Mouse (Mus musculus) retina, postnatal 7 days (tissue): Measurements from ENCODE around the gene Cops4.

ENCODE experiments used
- DNase-seq: peaks from one replicate; pipeline ENCODE4 v3.0.0-alpha.2; 2012; ENCODE audit warnings: low read depth, low spot score

Gene Cops4

GRCm38 (mm10) chr5:100536638-100537037 lies 18.5 kb downstream of the Cops4 start:
- DNase-seq: no peak

- no peak for DNase-seq
These were observed 28.4 kb downstream of the Cops4 start for GRCm38 (mm10) chr5:100546294-100547080.

GRCm38 (mm10) chr5:100548236-100548635 lies 30.1 kb downstream of the Cops4 start:
- DNase-seq: no peak

GRCm38 (mm10) chr5:100549311-100549710 lies 31.2 kb downstream of the Cops4 start:
- no peak for DNase-seq

DNA sequence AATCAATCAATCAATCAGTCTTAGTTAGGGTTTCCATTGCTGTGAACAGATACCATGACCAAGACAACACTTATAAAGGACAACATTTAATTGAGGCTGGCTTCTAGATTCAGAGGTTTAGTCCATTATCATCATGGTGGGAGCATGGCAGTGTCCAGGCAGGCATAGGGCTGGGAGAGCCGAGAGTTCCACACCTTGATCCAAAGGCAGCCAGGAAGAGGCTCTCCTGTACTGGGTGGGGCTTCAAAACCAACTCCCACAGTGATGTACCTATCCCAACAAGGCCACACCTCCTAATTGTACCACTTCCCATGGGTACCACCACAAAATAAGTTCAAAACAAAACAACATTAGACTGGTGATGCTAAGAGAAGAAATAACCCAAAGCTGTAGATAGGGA lies 32.0 kb downstream of the Cops4 start:
- no peak for DNase-seq

DNA sequence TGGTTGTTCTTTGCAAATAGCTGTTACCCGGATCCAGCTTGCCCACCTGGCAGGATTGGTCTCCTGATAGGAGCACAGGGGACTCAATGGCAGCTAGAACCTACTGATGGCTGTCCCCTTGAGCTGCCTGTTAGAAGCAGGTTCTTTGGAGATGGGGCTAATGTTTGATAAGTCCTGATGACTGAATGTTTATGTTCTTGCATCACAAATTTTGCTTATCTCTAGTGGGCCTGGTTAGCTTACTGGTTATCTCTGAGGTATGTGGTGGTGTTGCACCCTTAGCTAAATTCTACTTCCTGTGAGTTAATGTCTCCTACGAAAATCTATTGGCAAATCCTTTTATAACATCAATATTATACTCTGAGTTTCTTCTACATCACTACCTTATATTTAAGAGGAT lies 33.8 kb downstream of the Cops4 start:
- no peak for DNase-seq

DNA sequence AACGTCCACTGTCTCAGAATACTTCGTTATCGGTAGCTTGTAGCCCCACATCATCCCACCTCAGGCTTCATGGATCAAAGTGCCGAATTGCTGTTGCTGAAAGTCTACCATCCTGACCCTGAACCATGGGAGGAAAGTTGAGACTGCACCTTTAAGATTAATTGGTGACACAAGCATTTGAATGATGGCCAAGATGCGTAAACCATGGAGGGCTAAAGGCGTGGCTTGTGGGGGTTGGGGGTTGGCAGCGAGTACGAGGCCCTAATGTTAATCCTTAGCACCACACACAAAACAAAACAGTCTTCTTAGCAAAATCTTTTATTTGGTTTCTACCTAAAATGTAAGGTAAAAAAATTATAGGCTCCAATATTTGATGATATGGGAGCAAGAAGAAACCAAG lies 35.3 kb downstream of the Cops4 start:
- no peak for DNase-seq

- no peak for DNase-seq
These were observed 38.9 kb downstream of the Cops4 start for GRCm38 (mm10) chr5:100557019-100557418.

DNA sequence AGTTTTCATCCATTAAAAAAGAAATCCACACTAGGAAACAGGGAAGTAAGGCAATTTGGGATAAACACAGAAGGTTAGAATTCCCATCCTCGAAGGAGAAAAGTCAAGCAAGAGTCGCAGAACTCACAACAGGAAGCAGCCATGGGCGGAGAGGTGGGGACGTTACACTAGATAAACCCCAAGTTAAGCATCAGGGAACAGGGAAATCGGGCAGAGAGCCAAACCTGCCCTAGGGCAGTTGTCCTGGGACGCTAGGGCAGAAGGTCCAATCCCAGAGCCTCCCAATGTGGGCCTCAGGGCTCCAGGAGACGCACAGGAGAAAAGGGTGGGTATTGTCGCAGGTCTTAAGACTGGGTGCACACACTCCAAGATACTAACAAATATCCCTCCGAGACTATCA lies 39.4 kb downstream of the Cops4 start:
- no peak for DNase-seq

DNA sequence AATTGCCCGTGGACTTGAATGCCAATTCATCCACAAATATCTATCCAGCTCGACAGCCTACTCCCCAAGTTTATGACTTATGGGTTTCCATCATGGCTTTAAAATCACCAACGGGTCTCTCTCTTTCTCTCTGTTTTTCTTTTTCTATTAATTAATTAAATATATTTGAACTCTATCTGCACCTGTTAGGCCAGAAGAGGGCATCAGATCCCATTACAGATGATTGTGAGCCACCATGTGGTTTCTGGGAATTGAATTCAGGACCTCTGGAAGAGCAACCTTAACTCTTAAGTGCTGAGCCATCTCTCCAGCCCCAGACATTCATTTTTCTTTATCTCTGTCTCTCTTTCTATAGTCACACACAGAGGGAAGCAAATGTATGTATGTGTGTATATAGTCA lies 40.7 kb downstream of the Cops4 start:
- DNase-seq: no peak

GRCm38 (mm10) chr5:100559357-100559756 lies 41.2 kb downstream of the Cops4 start:
- no peak for DNase-seq

- no peak for DNase-seq
These were observed 44.6 kb downstream of the Cops4 start for GRCm38 (mm10) chr5:100562702-100563101.

GRCm38 (mm10) chr5:100566798-100567197 lies 48.7 kb downstream of the Cops4 start:
- DNase-seq: no peak

- DNase-seq: no peak
These were observed 49.3 kb downstream of the Cops4 start for GRCm38 (mm10) chr5:100567258-100568032.

- no peak for DNase-seq
These were observed 50.1 kb downstream of the Cops4 start for GRCm38 (mm10) chr5:100568177-100568576.

- DNase-seq: no peak
These were observed 50.7 kb downstream of the Cops4 start for GRCm38 (mm10) chr5:100568802-100569201.

- no peak for DNase-seq
These were observed 51.3 kb downstream of the Cops4 start for GRCm38 (mm10) chr5:100569250-100569934.

GRCm38 (mm10) chr5:100569997-100570595 lies 52.0 kb downstream of the Cops4 start:
- DNase-seq: no peak

DNA sequence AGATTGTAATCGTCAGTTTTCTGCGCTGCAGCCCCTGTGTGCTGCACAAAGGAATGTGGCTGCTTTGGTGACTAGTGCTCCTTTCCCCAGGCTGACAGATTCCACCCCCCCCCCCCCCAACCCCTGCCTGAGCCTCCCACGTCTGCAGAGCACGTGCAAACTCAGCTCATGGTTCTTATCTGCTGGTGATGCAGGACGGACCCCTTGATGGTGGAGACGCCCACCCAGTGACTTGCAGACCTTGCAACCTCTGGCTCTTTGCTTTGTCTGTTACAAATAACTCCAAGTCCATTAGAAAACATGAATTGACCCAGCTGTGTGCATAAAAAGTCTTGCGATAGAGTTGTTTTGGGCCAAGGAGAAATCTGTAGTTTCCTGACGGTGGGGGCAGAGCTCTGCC lies 52.6 kb downstream of the Cops4 start:
- no peak for DNase-seq

DNA sequence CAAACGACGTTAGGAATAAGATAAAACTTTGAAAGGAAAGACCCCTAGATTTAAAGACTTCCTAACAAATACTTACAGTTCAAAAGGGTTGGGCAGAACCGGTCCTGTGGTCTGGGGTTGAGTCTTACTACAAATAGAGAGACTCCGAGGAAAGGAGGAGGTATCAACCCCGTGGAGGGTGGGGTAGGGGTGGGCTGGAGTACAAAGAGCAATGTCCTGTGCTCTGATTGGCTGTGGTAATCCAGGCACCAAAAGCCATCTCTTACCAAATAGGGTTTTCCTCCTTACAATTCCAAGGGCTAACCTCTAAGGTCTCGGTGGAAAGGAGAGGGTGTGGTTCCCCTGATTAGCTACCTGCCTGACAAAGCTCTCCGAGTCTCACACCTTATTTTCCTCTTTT lies 54.0 kb downstream of the Cops4 start, which contains the start of gene Plac8:
Gene Plac8, minus strand, starts transcription at position 177 of the 400 bp plus-strand sequence.
- DNase-seq: no peak

GRCm38 (mm10) chr5:100573256-100573655 lies 55.1 kb downstream of the Cops4 start:
- DNase-seq: no peak

GRCm38 (mm10) chr5:100574771-100575170 lies 56.7 kb downstream of the Cops4 start:
- DNase-seq: no peak
